Mouse (Mus musculus): ENCODE results near the gene Brpf3.

DNA sequence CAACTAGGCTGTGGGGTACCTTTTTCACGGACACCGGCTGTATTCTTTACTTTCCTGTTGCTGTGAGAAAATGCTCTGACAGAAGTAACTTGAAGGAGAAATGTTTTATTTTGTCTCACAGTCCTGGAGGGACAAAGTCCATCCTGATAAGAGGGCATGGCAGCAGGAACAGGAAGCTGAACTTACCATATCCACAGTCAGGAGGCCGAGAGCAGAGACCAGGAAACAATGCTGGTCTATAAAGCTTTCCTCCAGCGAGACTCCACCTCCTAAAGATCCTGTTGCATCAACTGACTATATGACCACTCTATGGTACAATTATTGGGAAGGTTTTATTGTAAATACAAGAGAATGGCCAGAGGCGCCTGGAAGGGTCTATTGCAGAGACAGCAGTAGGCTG, 42.8 kb downstream of the Brpf3 start:
- TF ChIP-seq CTCF (IDR thresholded peaks at IDR 0.05; ENCODE audit: low read depth, low read length): no peak
- TF ChIP-seq GATA1 (IDR thresholded peaks at IDR 0.05; ENCODE audit: borderline replicate concordance, low read length): no peak
